Mouse (Mus musculus) cerebellum, adult 8-10 months (tissue): Measurements from ENCODE around the gene E130311K13Rik.
A peak's percentile ranks its signal among the peaks of the same experiment; 100 is the strongest.

Source experiments
- DNase-seq: peaks from one replicate; pipeline ENCODE4 v3.0.0; 2022

E130311K13Rik gene

GRCm38 (mm10) chr3:63893677-63894076 lies 35.6 kb downstream of the E130311K13Rik start:
- DNase-seq = no peak

- DNase-seq = no peak
Measured at GRCm38 (mm10) chr3:63892154-63892553, 37.1 kb downstream of the E130311K13Rik start.

- DNase-seq = no peak
Measured at GRCm38 (mm10) chr3:63881065-63881464, 48.2 kb downstream of the E130311K13Rik start.

GRCm38 (mm10) chr3:63878995-63879666 lies 50.1 kb downstream of the E130311K13Rik start:
- no peak for DNase-seq

GRCm38 (mm10) chr3:63872818-63873217 lies 56.5 kb downstream of the E130311K13Rik start:
- no peak for DNase-seq

GRCm38 (mm10) chr3:63871249-63871648 lies 58.0 kb downstream of the E130311K13Rik start:
- DNase-seq = no peak

- DNase-seq = peak; percentile 11
Measured at GRCm38 (mm10) chr3:63868285-63868684, 61.0 kb downstream of the E130311K13Rik start.

GRCm38 (mm10) chr3:63865069-63865468 lies 64.2 kb downstream of the E130311K13Rik start:
- DNase-seq = no peak
